Mouse (Mus musculus): Measurements from ENCODE around the gene Robo2.
"Not testable (repeated sequence)": the region's sequence is repeated elsewhere in the genome, so short reads cannot be mapped to it uniquely, and the experiment has no call there.

Gene Robo2

GRCm38 (mm10) chr16:74200024-74200703 is 211.5 kb downstream of the Robo2 start:
- DNase-seq, result no peak

GRCm38 (mm10) chr16:74192979-74193554 is 218.6 kb downstream of the Robo2 start:
- DNase-seq, result no peak

- no peak for DNase-seq
Observed at GRCm38 (mm10) chr16:74191621-74192020, 220.0 kb downstream of the Robo2 start.

DNA sequence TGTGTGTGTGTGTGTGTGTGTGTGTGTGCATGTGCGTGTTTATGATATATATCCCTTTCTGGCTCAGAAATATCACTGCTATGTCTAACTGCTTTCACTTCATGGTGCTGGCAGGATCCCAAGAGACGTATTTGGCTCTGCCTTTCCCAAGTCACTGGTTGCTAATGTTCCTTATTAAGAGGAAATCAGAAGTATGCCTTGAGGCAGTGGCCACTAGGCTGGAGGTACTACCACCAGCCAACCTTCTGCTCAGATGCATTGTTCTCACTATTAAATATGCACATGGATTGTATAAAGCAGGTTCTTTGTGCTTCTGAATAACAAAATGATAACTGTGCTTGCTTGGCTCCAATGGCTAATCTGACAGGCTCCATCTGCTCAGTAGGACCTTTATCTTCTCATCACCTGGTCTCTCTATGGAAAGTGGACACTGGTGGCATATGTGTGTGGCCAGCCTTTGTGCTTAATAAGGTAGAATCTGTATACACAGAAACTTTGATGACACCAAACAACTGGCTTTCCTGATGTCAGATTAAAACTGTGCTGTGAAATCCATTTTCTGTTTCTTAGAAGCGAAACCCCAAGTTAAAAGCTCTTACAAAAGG is 229.0 kb downstream of the Robo2 start:
- peak; percentile 5 to 29 for DNase-seq

DNA sequence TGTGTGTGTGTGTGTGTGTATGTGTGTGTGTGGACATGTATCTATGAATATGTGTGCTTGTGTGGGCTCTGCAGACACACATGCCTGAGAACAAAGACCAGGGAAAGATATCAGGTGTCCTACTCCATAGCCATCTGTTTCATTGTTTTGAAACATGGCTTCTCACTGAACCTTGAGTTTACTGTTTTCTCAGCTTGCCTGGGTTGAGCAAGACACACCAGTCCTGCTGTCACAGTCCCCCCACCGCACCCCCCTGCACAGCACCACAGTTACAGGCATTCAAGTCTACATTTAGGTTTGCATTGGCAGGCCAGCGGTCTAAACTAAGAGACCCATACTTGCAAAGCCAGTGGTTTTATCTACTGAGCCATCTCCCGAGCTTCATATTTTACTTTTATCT is 239.0 kb downstream of the Robo2 start:
- no peak for DNase-seq

GRCm38 (mm10) chr16:74169642-74170041 is 242.0 kb downstream of the Robo2 start:
- DNase-seq, result no peak

DNA sequence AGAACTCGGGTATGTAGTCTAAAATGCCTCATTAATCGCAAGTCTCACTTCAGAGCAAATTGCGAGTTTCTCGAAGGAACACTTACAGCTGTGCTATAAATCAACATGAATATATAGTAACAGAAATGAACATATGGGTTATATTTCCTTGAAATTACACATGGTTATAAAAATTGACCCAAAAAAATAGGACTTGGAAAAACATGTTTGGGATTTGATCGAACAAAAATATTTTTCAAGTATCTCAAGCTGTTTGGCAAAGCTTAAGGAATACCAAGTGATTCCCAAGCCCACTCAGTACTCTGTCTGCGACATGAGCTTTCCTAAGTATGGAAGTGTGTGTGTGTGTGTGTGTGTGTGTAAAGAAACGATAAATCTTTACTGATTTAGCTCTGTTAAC is 242.5 kb downstream of the Robo2 start:
- no peak for DNase-seq

DNA sequence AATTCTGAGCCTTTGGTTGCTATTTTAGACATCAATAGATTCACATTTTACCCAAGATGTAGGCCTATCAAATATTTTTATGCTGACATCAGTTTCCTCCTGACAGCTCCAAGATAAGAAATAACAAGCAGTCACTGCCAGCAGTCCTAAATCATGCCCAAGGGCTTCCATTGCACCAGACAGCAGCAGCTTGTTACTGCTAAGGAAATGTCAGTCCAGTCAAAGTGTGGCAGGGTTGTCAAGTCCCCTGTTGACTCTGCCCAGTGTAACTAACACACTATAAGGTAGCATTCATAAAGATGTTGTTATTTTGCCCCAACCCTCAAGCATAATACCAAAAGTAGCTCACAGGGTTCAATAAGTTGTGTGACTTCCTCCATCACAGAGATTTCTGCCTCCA is 243.8 kb downstream of the Robo2 start:
- no peak for DNase-seq

DNA sequence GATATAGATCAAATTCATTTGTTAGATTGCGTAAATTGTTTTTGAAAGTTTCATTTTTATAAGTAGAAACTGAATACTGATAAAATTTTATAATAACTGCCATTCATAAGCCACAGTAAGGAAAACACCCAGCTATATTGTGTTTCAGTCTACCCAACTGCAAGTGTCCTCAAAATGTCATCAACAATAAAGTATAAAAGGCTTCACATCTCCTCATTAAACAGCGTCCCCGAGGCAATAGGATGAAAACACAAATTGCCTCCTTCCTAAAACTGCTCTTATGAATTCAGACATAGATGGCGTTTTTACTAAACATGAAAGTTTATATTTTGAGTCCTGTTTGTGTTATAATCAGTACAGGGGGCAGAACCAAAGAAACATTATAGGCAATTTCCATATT is 249.6 kb downstream of the Robo2 start:
- DNase-seq, result no peak

DNA sequence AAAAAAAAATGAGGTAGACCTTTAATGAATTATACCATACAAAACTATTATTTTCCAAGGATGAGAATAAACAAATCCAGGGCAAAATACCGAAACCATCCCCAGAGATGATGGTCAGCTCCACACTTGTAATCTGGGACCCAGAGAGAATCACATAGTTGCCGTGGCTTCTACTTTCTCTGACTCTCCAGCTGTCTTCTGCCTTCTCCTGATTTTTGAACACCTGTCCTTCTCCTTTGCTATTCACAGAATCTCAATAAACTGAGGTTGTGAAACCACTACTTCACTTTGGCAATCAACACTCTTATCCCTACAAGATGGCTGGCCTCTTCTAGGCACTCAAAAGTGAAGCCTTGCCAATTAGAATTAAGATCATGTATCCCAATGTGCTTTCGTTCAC is 252.4 kb downstream of the Robo2 start:
- DNase-seq, result no peak

- DNase-seq, result no peak
Observed at GRCm38 (mm10) chr16:74136181-74136580, 275.4 kb downstream of the Robo2 start.

DNA sequence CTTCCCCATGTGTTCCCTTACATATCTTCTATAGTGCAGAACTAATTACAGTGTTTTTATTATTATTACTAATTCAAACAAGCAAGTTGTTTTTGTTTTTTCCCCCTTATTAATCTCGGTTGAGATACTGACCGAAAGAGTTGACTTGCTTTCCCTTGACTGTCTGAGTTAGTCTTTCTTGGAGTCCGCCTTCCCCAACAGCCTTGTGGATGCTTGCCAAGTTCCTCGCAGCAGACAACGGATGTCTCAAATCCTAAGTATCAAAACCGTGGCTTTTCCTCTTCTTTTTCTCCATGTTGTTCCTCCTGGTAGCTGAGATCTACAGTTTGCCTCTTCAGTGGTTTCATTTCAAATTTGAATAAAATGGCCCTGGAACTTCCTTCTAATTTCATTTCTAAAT is 278.8 kb downstream of the Robo2 start:
- peak in 1 of 2 experiments; percentile 5 for DNase-seq

DNA sequence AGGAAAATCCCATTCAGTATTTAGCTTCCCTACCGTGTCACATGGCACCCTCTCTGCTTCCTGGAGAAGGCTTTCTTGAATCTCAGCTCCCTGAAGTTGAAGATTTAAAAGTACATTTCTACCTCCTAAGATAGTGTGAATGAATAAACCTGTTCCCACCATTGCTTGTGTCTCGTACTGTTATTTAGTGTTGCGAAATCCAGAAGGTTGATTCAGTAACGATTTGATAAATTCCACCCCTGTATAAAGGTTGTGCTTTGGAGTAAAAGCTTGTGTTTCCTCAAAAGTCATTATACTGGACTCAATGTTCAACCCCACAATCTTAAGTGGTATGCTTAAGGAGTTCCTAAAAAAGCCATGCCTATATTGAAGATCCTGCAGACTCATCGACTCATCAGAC is 280.3 kb downstream of the Robo2 start:
- no peak for DNase-seq

DNA sequence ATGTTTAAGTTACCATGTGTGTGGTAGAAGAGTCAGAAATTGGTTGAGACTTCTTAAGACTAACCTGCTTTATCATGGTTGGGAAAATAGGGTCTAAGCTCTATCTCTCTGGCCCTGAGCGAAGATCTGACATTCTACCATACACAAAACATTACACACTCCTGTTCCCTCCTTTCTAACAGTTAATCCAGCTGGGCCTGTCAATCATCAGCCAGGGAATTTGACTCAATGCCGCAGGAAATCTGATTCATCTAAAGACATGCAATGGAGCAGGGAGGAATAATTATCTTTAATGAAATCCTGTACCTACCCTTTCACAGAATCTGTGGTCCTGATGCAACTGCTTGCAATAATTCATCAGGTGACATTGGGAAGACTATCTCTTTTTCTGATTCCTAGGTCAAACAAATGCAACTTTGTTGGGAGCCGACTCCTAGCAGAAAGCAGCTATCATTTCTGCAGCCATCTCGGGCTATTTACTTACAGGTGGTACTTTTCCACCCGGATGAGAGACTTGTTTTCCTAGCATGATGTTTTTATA is 283.1 kb downstream of the Robo2 start:
- no peak for DNase-seq

DNA sequence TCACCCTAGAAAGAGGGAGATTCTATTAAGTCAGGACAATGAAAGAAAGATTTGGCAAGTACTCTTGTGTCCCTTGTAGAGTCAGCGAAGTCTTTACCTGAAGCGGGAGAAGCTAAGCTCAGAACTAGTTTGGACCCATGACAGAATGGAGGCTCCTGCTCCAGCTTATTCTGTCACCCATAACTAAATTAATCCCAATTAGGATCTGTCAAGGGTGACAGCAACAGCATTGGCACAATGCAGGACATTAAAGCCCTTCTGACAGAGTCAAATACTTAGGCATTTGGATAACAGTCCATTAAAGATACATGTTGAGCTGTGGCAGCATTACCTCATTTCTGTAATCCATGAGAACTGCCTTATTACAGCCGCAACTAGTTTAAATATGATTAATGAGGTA is 298.5 kb downstream of the Robo2 start:
- DNase-seq, result no peak

DNA sequence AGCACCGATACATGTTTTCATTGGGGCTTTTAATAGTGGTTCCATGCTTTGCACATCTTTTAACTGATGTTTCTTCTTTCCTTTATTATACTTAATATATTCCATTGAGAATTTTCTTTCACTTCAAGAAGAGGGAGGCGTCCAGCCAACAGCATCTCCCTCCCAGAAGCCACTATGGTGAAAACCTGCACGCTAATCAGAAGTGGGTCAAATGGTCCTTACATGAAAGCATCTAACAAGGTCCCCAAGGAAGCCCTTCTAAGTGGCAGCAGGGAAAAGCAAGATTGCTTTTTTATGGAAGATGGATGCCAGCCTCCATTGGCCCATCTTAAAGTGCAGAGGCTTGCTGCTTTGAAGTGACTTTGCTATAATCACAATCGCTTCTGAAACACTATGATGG is 300.5 kb downstream of the Robo2 start:
- no peak for DNase-seq

DNA sequence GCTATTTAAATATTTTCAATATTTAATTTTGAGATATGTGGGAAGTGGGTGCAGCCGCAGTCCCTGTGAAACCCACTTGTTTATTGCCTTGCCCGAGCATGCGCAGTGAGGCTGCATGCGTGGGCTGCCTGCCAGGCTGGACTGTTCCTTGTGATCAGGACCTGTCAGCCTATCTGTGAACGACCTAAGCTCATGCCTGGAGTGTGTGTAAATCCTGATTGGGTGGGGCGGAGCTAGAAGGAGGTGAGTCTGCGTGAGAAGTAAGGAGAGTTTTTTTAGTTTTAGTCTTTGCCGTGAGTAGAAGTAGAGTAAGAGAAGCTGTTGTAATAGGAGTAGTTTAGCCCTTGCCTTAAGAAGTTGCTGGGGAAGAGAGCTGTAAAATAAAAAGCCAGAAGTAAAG is 307.2 kb downstream of the Robo2 start:
- not testable (repeated sequence) for DNase-seq

DNA sequence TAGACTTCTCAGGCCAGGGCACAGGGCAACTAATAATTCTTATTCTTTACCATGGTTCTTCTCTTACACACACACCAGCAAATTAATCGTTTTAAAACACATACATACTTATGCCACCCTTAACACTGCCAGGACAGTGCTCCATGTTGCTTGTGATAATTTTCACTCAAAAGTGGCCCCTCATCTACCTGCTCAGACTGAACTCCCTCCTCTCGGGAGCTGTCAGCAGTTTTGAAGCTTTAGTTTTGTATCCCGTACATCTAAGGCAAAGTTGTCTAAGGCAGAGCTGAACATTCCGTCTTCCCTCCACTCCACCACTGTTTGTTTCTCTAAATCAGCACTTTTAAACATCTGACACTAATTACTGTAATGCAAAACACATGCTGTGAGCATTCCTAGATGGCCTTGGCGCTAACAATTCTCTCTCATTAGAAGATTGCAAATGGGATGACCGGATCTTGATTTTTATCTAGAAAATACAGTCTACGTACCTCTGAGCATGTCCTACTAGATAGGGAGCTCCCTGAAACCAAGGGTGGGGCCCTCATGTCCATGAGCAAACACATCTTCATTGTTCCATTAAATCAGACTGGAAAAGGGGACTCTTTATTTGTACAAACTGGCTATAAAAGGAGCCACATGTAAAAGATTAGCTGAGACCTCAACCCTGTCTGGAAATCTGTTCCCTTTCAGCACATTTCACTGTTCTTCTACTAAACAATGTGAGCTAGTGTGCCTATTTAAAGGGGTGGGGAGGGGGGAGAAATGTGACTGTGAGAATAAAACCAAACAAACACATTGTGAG is 318.4 kb downstream of the Robo2 start:
- DNase-seq, result no peak

DNA sequence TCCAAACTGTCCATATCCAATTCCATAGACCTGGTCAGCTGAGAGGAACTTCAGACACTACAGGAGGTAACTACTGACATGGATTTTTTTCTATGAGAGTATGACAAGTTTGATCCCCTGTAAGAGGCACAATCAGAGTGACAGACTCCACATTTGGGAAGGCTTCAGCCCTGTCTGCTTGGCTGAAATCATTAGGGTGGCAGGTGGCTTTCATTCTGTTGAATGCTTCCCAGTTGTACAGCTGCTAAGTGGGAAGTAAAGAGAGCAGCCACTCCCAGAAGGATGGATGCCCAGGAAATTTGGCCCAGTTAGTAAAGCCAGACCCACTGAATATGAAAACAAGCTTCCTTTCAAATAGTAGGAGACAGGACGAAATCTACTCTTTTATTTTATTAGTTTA is 321.7 kb downstream of the Robo2 start:
- DNase-seq, result peak; percentile 25 to 27

DNA sequence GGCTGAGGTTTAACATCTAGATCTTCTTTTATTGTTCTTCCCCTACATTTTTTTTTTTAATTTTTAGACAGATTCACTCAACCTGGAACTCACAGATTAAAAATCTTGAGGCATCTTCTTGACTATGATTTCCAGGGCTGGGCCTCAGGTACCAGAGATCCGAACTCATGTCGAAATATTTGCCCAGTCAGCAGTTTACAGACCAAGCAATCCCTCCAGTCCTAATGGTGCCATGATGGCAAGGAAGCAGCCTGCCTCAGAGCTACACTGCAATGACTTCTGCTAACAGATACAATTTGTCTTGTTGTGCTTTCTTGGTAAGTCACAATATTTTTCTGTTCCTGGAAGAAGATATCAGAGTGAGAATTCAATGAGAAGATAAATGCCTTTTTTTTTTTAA is 327.4 kb downstream of the Robo2 start:
- DNase-seq, result no peak

- no peak for DNase-seq
Observed at GRCm38 (mm10) chr16:74072671-74073070, 339.0 kb downstream of the Robo2 start.

DNA sequence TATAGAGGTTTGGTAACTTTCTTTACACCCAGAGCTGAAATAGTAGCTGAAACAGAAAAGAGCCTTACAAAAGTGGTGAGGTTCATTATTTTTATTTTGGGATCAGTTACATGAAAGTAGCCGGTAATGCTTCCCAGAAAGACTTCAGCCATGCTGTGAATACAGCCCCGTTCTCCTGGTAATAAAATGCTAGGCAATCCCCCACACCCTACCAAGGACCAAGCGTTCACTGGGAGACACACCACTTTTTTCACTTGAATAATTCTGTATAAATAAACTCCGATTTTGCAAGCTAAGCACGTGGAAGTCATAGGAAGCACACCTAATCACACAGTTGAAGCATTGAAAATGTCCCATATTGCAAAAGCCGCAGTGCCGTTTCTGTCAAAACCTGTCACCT is 341.0 kb downstream of the Robo2 start:
- DNase-seq, result no peak

GRCm38 (mm10) chr16:74065958-74066357 is 345.7 kb downstream of the Robo2 start:
- DNase-seq, result no peak
